Mouse (Mus musculus): ENCODE data around the gene Col4a1.

The Col4a1 gene

DNA sequence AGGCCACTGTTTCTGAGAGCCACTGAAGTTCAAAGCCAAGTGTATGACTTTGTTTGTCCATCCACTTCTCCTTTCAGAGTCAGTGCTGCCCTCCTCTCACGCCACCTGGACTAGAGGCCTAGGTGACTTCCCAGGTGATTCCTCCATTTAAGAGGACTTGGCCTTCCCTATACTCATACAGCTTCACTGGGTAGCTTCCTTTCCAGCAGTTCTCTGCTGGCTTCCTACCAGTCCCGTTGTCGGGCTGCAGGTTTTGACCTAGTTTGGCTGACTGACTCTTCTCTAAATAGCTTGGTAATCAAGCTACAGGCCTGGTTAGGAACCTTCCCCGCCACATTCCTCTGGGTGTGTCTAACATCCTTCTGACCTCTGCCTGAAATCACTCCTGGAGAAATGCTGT is 18.9 kb upstream of the Col4a1 start:
- CTCF ChIA-PET = no interaction called here

DNA sequence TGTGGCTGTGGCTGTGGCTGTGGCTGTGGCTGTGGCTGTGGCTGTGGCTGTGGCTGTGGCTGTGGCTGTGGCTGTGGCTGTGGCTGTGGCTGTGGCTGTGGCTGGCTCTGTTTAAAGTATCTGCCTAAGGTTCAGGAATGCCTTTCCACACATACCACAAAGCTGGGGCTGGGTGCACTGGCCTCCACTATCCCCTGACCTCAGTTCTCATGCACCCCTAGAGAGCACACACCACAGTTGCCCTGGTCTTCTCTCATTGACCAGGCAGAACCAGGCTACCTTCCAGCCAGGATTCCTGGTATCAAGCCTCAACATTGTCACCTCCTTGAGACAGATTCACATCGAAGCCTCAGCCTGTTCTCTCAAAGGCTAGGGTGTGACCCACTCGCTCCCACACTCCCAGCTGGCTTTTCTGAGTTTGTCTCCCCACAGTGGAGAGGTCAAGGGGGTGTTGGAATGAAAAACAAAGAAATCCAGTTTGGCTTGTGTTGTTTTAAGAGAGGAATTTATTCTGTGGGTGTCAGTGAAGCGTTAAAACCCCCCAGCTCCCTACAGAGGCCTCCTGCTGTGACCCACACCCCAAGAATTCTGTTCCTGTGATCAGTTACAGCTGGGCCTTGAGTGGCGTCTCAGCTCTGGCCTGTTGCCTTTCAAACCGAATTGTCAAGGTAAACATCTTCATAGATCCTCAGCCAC is 15.2 kb upstream of the Col4a1 start:
- CTCF ChIA-PET = interaction anchor here (0.8 kb wide), 1 partner anchor 370 kb away, joined by 3 read pairs; no protein-coding TSS in a partner anchor

DNA sequence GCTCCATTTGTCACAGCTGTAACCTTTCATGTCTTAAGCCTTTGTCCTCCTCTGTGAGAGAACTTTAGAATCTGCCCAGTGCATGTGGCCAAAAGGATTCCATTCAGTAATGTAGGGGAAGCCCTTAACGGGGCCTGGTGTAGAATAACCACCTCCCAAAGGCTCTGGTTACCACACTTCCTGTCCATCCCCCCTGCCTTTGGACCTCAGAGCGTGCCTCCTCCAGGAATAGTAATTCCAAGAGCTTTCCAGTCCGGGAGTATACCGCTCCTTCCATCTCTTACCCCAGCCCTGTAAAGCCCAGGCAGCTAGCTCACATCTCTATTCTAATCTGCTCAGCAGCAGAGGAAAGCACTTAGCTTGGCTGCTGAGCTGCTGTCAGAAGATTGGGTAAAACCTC is 14.7 kb upstream of the Col4a1 start:
- CTCF ChIA-PET = no interaction called here

DNA sequence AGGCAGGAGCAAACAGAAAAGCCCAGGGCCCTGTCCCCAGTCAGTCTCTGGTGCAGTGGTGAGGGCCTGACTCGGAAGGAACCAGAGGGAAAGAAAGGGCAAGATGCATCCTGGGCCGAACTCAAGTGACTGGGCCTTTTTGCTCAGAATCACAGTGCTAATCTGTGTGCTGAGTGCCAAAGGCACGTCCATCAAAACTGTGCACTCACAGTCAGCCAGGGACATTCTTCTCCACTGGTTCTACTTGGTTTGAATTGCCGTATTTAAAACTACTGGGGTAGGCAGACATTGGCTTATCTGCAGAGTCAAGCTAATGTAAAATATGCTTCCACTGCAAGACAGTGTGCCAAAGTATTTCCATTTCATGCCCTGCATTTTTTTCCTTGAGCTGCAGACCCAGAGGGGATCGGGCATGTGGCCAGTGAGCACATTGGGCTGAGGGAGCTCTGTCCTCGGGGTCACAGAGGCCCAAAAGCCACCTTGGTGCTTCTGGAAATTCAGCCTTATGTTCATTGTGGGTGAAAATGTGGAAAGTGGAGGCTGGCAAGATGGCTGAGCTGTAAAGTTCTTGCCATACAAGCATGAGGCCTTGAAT is 12.3 kb upstream of the Col4a1 start:
- CTCF ChIA-PET = no interaction called here

DNA sequence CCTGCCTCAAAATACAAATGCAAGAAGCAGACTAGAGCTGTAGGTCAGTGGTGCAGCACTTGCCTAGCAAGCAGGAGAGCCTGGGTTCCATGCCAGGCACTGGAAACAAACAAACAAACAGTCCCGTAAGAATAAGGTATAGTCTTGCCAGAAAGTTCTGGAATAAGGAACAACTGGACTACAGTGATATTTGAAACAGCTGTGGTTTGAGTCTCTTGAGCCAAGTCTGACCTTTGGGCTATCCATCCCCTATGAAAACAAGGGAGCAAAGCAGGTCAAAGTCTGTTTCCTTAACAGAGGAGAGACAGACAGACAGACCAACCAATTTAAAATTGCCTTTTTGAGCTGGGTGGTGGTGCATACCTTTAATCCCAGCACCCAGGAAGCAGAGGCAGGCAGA is 11.1 kb upstream of the Col4a1 start:
- CTCF ChIA-PET = no interaction called here

DNA sequence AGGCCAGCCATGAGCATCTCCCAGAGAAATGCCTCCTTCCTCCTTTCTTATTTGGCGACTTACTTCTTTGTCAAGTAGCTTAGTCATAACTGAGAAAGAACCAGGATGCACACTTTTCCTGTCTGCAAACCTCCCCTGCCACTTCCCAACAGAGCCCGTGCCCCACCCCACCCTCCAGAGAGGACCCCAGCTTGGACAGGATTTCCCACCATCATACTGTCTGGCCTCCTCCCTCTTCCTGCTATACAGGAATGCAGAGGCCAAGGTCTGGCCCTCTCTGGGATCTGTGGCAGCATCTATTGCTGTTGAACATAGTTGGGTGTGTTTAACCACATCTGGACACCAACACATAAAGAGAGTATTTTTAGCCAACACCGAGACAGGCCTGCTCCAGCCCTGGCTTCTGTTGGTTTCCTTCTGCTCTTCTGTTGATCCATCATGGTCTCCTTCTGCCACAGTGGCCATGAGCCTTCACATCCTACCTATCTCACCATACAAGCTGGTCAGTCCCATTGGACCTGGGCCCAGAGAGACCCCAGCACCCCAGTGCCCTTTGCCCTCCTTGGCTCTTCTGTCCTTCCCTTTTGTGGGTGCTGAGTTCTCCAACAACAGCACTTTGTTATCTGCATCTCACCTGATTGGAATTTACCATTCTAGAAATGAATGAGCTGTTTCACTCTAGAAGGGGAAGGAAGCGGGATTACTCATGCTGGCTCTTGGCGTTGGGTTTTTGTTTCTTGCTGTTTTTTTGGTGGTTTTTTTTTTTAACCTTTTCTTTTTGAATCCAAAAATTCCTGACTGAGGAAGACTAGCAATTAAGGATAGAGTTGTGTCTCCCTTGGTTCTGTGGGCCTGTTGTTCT is 10.3 kb upstream of the Col4a1 start:
- CTCF ChIA-PET = no interaction called here

DNA sequence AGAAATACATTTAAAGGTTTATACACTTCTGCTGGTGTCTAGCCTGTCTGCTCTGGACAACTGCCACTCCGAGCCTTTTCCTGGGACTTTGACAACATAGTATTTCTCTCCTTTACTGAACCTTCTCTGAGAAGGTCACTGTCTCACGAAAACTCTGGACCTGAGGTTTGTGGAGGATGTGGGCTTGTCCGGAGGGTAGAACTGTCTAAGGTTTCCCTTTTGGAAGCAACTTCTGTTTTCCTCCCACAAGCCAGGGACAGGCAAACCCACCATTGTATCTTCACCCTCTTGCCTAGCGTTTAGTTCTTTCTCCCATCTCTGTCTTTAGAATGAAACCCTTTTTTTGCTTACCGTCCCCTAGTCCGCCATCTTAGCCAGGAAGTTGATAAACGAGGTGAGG is 9.2 kb upstream of the Col4a1 start:
- CTCF ChIA-PET = no interaction called here

DNA sequence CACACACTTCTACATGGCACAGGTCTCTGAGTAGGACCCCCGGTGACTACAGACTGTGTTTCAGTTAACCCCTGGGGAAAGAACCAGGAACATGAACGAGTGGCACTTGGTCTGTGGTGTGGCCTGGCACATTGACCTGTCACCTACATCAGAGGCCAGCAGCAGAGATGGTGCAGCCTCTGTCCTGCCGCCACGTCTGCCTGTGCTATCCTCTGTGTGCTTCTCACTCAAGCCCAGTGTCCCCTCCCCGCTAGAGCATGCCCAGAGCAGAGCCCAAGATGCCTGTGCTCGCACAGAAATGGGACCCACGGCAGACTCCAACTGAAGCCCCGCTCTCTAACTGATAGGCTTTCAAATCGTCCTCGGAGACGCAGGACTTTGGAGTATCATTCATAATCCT is 6.8 kb upstream of the Col4a1 start:
- CTCF ChIA-PET = no interaction called here

DNA sequence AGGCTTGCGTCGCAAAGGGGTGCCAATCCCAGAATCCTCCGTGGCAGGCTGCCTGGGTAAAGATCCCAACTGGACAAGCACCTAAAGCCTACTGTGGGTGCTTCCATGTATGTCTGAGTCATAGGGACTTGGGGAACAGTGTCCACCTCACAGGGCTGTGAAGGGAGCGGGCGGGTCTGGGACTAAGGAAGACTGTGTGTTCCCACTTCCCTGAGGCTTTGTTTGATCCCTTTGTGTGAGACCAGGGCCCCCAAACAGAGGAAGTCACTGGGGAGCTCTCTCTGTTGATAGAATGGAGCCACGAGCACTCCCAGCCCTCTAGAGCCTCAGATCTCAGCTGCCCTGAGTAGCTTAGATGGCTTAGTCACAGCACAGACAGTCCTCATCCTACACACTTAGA is 3.5 kb upstream of the Col4a1 start:
- CTCF ChIA-PET = no interaction called here

DNA sequence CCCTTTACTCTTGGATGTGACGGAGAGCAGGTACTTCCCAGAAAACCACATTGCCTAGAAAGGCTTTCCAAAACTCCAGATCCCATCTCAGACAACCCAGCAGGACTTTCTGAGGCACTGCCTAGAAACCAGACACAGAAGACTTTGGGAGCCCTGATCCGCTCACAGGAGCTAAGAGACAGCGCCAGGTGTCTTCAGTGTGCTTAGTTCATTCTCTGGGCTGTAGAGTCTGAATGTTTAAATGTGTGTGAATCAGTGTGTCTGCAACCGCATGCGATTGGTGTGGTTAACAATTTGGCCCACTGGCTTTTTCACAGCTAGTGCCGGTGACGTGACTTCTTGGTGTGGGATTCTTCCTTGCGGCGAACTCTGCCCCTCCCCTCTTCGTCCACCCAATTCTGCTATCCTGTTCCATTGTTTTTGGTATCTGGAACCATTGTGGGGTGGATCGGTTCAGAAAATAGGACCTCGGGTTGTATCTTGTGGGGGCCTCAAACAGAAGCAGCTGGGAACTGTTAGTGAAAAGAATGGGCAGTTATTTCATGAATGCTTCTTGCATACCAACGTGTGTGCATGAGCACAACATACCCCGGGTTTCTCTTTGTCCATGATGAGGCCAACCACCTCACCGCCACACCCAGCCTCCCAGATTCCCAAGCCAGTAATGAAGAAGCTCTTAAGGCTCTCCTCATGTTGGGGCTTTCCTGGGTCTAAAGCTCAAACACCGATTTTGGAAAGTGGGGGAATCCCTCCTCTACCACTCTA is 2.7 kb upstream of the Col4a1 start:
- CTCF ChIA-PET = no interaction called here

DNA sequence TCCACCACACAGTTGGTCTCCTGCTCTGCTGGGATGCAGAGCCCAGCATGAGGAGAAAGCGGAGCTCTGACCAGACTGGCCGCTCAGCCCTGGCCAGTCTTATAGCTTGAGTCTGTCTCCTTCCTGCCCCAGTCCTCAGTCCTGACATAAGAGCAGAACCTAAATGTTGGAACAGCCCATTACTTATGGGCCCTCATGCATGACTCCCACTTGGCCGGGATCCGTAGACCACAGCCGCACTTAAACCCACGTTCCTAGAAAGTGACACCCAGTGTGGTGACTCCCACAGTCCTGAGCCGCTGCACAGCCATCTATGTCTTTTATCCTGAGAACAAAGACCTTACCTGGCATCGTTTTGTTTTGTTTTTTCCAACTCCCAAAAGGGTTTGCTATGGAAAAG is 2.0 kb upstream of the Col4a1 start:
- CTCF ChIA-PET = no interaction called here

DNA sequence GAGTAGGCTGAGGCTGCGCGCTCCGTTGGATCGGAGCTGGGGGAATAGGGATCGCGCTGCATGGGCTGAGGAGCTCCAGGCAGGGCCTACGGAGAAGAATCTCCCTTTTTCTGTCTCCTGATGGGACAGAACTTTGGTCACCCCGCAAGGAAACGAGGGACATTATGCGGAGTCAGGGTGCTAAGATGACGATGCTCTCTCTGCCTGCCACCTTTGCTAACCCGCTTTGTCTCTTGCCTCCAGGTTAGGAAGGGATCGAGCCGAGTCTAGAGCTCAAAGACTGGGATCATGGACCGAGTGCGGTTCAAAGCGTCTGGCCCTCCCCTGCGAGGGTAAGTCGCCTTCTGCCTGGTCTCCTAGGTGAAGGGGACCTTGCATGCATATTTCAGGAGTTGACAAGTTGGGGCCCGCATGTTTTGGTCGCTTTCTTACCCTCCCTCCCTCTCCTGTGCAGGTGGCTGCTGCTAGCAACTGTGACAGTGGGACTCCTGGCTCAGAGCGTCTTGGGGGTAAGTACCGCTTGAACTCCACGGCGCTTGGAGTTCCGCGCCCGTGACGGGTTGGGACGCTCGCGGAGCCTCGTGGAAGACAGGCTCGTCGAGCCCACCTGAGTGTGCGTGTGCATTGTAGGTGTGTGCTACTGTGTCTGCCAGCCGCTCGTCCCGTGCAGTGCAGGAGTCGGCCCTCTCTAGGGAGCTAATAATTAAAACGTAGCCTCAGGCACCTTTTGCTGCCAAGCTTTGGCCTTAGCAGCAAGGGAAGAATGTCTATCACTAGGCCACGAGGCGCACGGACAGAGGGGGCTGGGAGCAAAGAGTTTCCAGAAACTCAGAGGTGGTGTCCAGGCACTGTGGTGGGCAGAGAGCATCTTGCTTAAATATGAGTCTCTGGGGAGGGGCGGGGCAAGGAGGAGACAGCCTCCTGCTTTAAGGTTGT is 818 bp upstream of the Col4a1 start:
- CTCF ChIA-PET = no interaction called here

DNA sequence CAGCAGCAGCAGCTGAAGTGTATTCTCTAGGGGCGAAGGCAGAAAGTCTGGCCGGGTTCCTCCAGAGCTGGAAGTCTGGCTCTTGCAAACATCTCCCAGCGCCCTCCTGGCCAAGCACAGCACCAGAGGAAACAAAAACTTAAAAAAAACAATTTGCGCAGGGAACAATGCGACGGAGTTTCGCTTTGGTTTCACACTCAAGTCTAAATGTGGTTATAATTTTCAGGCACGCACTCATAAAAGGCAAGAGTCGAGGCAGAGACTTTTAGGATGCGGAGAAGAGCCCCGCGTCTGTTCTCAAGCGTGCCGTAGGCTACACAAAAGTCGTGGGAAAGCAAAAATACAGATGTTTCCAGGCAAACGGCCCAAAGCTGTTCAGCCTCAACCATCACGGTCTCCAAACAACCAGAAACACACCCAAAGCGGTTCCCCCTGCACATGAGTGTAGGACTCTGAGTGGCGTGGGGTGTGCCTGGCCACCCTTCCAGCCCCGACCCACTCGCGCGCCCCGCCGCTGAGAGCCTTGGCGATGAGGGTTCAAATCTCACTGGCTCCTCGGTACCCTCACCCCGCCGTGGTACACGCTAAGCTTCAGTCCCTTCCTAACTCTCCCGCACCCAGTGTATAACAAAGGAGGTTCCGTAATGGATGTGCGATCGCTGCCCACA is 811 bp downstream of the Col4a1 start:
- CTCF ChIA-PET = no interaction called here

DNA sequence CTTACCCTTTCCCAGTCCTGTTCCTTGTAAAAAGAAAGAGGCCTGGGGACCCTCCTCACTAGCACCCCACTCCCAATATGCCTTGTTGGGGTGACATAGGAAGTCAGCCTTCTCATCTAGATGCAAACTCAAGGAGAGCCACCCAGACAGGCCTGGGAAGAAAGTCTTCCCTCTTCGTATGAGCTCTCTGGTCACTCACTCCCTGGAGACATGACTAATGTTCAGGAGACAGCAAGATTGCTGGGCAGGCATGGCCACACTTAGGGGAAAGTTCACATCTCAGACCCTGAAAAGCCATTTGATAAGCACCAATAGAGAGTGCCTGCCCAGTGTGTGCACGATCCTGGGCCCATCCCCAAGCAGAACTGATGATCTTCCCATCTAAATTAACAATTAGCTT is 2.6 kb downstream of the Col4a1 start:
- CTCF ChIA-PET = no interaction called here

DNA sequence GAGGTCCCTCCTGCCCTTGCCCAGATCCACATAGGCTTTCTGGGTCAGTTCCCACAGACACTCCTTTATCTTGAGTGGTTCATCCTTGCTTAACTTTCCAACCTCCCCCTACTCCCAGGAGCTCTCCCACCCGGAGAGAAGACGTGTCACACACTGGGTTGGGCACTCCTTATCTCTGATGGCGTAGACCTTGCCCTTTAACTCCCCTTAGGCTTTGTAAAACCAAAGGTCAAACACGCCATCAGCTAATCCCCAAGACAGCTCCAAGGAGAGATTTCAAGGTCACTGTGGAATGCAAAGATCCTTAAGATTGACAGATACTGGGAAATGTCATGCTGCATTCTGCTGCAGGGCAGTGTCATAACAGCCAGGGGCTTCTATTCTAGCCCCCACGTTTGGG is 3.4 kb downstream of the Col4a1 start:
- CTCF ChIA-PET = no interaction called here

DNA sequence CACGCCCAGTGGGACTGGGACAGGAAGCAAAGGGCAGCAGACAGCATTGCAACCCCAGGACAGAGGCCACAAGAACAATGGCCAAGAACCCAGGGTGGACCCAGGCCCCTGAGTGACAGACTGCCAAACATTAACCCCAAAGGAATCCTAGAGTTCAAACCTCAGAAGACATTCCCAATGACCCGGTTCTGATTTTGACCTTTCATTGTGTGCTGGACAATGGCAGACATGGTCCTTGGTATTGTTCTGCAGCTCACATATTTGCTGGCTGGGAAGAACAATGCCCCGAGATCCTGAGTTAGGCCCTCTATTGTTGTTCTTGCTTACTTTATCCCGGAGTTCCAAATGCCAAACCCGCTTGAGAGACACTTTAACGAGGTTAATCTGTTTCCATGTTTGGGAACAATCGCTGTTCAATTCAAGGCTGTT is 4.0 kb downstream of the Col4a1 start:
- CTCF ChIA-PET = no interaction called here

DNA sequence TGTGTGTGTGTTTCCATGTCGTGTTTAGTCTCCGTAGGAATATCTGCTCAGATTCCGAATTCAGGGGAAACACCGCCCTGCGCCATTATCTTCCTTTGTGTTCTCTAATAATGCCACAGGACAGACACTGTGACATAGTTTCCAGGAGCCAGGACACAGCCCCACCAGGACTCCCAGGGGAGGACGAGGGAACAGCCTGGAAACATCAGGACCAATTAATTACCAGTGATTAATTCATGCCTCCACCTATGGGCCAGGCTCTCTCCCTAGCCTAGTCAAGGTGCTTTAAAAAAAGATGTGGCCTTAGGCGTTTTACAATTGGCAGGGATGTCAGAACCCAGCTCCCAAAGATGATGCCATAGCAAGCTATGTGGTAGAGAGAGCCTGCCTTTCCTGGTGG is 5.2 kb downstream of the Col4a1 start:
- CTCF ChIA-PET = no interaction called here

DNA sequence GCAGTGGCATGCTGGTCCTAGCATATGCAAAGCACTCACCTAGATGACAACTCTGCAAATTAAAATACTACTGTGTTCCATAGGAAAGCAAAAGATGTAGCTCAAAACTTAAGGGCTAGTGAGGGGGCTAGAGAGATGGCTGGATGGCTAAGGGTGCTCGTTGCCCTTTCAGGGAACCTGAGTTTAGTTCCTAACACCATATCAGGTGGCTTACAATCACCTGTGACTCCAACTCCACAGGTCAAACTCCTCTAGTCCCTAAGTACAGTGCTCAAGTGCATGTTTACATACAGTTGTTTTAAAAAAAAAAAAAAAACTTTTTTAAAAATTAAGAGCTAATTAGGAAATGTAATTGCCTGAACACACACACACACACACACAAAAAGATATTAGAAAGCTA is 7.1 kb downstream of the Col4a1 start:
- CTCF ChIA-PET = no interaction called here

DNA sequence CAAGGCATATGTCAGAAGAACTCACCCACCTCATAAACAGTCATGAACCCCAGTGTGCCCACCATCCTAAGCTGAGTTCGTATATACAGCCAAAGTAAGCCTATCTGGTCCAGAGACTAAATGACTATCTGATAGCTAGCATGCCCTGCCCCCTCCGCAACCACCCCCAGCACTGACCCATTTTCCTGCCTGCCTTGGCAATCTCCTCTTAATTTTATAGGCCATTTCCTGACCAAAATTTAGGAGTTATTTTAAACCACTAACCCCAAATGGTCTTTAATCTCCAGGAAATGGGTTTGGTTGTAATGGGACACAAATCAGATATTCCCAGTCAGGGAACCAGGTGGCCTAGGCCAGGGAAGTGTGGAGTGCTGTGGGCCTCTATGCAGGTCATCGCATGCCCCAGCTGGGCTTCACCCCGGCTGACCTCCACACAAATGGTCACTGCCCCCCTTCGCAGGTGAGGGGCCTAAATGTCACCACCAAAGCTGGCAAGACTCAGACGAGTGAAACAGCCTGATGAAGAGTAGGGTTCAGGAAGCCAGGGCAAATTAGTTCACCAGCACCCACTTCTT is 8.5 kb downstream of the Col4a1 start:
- CTCF ChIA-PET = no interaction called here

DNA sequence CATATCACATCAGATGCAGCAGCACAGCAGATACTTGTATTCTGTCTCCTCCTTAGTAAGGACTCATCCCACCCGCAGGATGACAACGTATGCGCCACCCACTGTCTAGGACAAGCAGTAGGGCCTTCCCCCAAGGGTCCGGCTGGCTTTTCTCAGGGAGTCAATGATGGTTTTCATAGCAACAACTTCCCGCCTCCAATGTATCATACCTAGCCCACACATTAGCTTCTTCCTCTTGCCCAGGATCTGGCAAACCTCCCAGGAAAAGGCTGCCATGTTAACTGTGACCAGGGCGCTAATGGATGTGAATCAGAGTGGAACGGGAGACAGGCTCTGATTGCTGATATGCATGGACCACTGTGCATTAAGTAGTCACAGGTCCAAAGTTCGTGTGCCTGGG is 12.2 kb downstream of the Col4a1 start:
- CTCF ChIA-PET = interaction anchor here (0.6 kb wide), 1 partner anchor 36 kb away, joined by 5 read pairs; no protein-coding TSS in a partner anchor

DNA sequence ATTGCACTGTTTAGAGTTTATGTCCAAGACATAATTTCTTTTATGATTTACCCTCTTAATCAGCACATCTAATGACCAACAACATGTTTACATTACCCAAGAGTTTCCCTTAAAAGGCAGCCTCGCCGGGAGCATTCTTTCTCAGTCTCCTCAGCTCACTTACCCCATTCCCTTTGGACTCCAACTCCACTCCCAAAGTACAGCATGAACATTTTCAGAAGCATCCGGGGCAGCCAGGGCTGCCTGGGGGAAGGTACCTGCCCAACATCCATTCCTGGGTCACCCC is 13.4 kb downstream of the Col4a1 start:
- CTCF ChIA-PET = no interaction called here
